Mouse (Mus musculus) forebrain, postnatal 0 days (tissue): Measurements from ENCODE around the gene Zfp37. TPM values are rescaled to one million over a fixed set of nuclear protein-coding genes. Genes with fewer than 3 reads are reported as not detected.
A peak's percentile ranks its signal among the peaks of the same experiment; 100 is the strongest.

Experiments used
- ATAC-seq: fragments of 200-750 bp; cut with Nextera tagmentation; 2 replicates; pipeline ENCODE4 v1.8.0; 2017; ENCODE audit warnings: mild to moderate bottlenecking, moderate library complexity
- DNase-seq: peaks from one replicate; pipeline ENCODE4 v3.0.0-alpha.2; 2015
- H3K27ac ChIP-seq: fragments of 300-500 bp; sonication (generic); 2 replicates; pipeline ENCODE4 v1.5.1; 2014; ENCODE audit warnings: low read depth, mild to moderate bottlenecking, antibody characterized with exemption, low read length, moderate library complexity, mixed read lengths
- H3K27me3 ChIP-seq: fragments of 300-500 bp; sonication (generic); 2 replicates; pipeline ENCODE4 v1.6.1; 2014; ENCODE audit warnings: mild to moderate bottlenecking, low read length, mixed read lengths; ENCODE audit not compliant: insufficient read depth
- H3K36me3 ChIP-seq: fragments of 300-500 bp; sonication (generic); 2 replicates; pipeline ENCODE4 v1.6.1; 2014; ENCODE audit warnings: mild to moderate bottlenecking, moderate library complexity; ENCODE audit not compliant: insufficient read depth
- H3K4me1 ChIP-seq: fragments of 300-500 bp; sonication (generic); 2 replicates; pipeline ENCODE4 v1.6.1; 2014; ENCODE audit warnings: antibody characterized with exemption; ENCODE audit not compliant: insufficient read depth
- H3K4me2 ChIP-seq: fragments of 300-500 bp; sonication (generic); 2 replicates; pipeline ENCODE4 v1.6.1; 2014; ENCODE audit warnings: low read depth, mild to moderate bottlenecking, moderate library complexity
- H3K4me3 ChIP-seq: fragments of 300-500 bp; sonication (generic); 2 replicates; pipeline ENCODE4 v1.5.1; 2014; ENCODE audit warnings: low read depth, low read length, mixed read lengths
- H3K9ac ChIP-seq: fragments of 300-500 bp; sonication (generic); 2 replicates; pipeline ENCODE4 v1.6.1; 2014; ENCODE audit warnings: mild to moderate bottlenecking
- H3K9me3 ChIP-seq: fragments of 300-500 bp; sonication (generic); 2 replicates; pipeline ENCODE4 v1.6.1; 2016; ENCODE audit warnings: low read length
- CTCF ChIP-seq: sonication (generic); IDR thresholded peaks from 2 replicates; pipeline ENCODE4 v1.5.1; 2016; ENCODE audit warnings: antibody characterized with exemption, control low read depth, low read depth
- WGBS: fragments of 180-500 bp; shearing (Covaris S2); extraction: QIAGEN DNeasy Blood & Tissue Kit; methylation state at CpG from one replicate; pipeline ENCODE4 v1.1.7; 2014; 5-methylcytosine and 5-hydroxymethylcytosine counted together
- polyA plus RNA-seq: library from polyadenylated mRNA; unstranded; fragments of >200 nt; fragmentation: Nextera tagmentation; extraction: Ambion mirVana; gene quantifications from 2 replicates; pipeline ENCODE4 v1.2.1, GENCODE M21; 2015
- total RNA-seq: library from RNA; depleted of rRNA; stranded (reverse); fragments of >200 nt; gene quantifications from 2 replicates; pipeline ENCODE4 v1.2.3, GENCODE M21; 2014

Gene Zfp37
- total and polyA plus RNA-seq, 2 experiments from 2014 or later, result 14.6 to 30.1 TPM

DNA sequence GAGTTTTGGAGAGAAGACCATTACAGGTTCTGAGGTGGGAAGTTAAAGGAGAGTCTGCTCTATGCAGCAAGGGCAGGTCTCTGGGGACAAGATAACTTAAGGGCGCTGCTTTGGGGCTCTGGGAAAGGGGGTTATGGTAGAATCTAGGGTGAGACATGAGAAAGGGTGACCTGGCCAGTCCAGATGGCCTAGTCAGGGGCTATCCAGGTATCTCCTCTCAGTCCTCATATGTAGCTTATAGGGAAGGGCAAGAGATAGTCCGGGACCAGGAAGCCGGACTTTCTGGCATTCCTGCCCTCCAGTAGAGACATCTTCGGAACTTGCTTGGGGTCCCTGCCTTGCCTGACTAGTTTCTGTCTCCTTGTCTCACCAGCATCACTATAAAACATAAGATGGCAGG lies 20.9 kb upstream of the Zfp37 start:
- 93% methylated on average over 4 of the region's 4 CpGs for WGBS
- no peak overlapping the region for H3K4me2 ChIP-seq
- H3K9ac ChIP-seq, result no peak overlapping the region
- no peaks in the 10 kb centered on the region for H3K9me3 ChIP-seq
- no peaks in the 10 kb centered on the region for H3K36me3 ChIP-seq
- DNase-seq (no peak), ATAC-seq (no peak)
- no peaks in the 10 kb centered on the region for H3K27me3 ChIP-seq
- no peak overlapping the region for H3K4me3 ChIP-seq
- H3K4me1 ChIP-seq, result no peaks in the 10 kb centered on the region
- H3K27ac ChIP-seq, result no peak overlapping the region
- no peak for TF ChIP-seq CTCF

DNA sequence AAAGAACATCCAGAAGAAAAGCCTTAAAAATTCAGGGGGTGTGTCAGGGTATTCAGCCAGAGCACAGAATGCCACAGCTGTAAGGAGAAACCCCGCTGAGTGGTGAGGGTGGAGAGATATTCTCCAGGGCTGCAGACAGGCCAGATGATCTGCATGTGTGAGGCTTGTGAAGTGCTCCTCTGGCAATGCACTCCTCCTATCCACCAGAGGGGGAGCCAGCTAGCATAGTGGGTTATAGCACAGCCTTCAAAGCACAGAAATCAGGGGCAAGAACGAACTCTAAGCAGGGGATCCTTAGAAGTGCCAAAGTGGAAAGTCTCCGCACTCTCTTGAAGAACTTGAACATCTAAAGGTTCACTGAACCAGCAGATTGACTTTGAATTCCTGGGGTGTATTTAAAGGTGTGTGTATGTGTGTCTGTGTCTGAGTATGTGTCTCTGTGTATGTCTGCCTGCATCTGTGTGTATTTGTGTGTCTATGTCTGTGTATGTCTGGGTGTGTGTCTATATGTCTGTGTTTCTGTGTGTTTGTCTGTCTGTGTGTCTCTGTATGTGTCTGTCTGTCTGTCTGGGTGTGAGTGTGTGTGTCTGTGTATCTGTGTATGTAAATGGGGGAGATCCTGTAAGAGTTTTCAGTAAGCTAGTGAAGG lies 20.2 kb upstream of the Zfp37 start:
- Histone ChIP-seq H3K9me3 (no peaks in the 10 kb centered on the region), H3K36me3 (no peaks in the 10 kb centered on the region), H3K4me1 (no peaks in the 10 kb centered on the region), H3K4me3 (no peak overlapping the region), H3K27me3 (no peaks in the 10 kb centered on the region), H3K27ac (no peak overlapping the region), H3K4me2 (no peak overlapping the region), H3K9ac (no peak overlapping the region)
- 33% methylated on average over 3 of the region's 3 CpGs for WGBS
- TF ChIP-seq CTCF, result peak; percentile 55
- no peak for DNase-seq
- ATAC-seq, result peak; percentile 62

DNA sequence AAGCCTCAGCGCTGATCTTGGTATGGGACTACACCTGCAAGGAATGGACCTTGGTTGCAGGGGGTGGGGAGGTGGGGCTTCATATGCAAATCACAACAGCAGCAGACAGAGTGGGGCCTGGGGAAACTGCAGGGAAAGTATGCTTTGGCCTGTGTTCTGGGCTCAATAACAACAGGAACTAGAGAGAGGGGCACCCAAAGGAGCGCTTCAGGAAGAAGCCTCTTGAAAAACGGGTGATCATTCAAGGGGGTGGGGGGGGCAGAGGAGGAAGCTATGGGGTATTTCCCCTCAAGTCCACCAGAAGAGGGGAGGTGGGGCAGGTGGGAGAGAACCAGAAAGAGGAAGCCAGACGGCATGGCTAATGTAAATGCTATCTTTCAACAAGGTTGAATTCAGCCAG lies 17.5 kb upstream of the Zfp37 start:
- Histone ChIP-seq H3K27me3 (no peaks in the 10 kb centered on the region), H3K4me1 (no peaks in the 10 kb centered on the region), H3K36me3 (no peaks in the 10 kb centered on the region), H3K27ac (no peak overlapping the region), H3K9me3 (no peaks in the 10 kb centered on the region), H3K4me3 (no peak overlapping the region), H3K4me2 (no peak overlapping the region), H3K9ac (no peak overlapping the region)
- no peak for TF ChIP-seq CTCF
- DNase-seq, result no peak
- no peak for ATAC-seq
- 45% methylated on average over 4 of the region's 4 CpGs for WGBS

DNA sequence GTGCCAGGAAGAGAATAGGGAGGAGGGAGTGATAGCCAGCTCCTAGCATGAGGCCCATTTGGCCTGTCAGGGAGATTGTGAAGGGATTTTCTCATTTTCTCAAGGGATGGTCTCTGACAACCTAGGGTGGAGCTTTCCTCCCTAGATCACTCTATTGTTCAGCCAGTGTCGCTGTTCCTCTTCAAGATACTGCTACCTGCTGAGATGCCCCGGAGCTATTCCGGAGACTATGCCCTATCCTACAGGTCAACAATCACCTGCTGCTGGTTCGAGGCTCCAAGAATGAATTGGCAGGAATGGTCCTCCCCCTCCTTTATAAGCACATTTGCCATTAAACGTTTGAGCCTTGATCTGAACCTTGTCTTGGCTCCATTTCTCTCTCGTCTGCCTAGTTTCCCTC lies 9.7 kb upstream of the Zfp37 start:
- H3K4me1 ChIP-seq, result no peaks in the 10 kb centered on the region
- no peak for TF ChIP-seq CTCF
- ATAC-seq (no peak), DNase-seq (no peak)
- 62% methylated on average over 6 of the region's 6 CpGs for WGBS
- H3K27me3 ChIP-seq, result no peaks in the 10 kb centered on the region
- no peak overlapping the region for H3K9ac ChIP-seq
- H3K36me3 ChIP-seq, result no peaks in the 10 kb centered on the region
- H3K4me2 ChIP-seq, result no peak overlapping the region
- no peak overlapping the region for H3K4me3 ChIP-seq
- no peaks in the 10 kb centered on the region for H3K9me3 ChIP-seq
- H3K27ac ChIP-seq, result no peak overlapping the region

DNA sequence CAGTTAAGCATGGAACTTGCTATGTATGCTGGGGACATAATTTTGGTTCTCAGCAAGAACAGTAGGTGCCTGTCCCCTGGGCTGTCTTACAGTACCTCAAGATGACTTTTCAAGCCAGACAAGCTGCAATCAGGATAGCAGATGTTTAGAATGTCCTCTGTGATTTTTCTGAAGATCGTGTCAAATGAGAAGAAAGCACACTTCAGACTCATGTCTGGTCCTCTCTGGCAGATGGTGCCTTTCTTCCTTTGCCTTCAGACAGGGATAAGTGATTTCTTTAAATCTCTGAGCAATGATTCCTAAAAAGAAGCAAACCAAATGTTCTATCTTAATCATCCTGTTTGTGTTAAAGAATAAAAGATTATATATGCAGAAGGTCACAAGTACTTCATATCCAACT lies 694 bp downstream of the Zfp37 start:
- TF ChIP-seq CTCF, result no peak
- no peaks in the 10 kb centered on the region for H3K36me3 ChIP-seq
- no peaks in the 10 kb centered on the region for H3K27me3 ChIP-seq
- no peak overlapping the region for H3K4me2 ChIP-seq
- H3K27ac ChIP-seq, result no peak overlapping the region
- no peak overlapping the region for H3K9ac ChIP-seq
- WGBS, result 54% methylated on average over 1 of the region's 1 CpGs
- H3K4me3 ChIP-seq, result no peak overlapping the region
- DNase-seq (no peak), ATAC-seq (no peak)
- H3K4me1 ChIP-seq, result no peaks in the 10 kb centered on the region
- H3K9me3 ChIP-seq, result no peaks in the 10 kb centered on the region

GRCm38 (mm10) chr4:62229448-62229847 lies 1.4 kb downstream of the Zfp37 start:
- Histone ChIP-seq H3K4me3 (no peak overlapping the region), H3K27me3 (no peaks in the 10 kb centered on the region), H3K36me3 (no peaks in the 10 kb centered on the region), H3K9ac (no peak overlapping the region), H3K27ac (no peak overlapping the region), H3K9me3 (no peaks in the 10 kb centered on the region), H3K4me2 (no peak overlapping the region), H3K4me1 (no peaks in the 10 kb centered on the region)
- peak; percentile 21; the same call in 1 of the 2 replicates for TF ChIP-seq CTCF
- no peak for DNase-seq
- 89% methylated on average over 7 of the region's 7 CpGs for WGBS
- no peak for ATAC-seq

GRCm38 (mm10) chr4:62228391-62228790 lies 2.5 kb downstream of the Zfp37 start:
- Histone ChIP-seq H3K4me3 (no peak overlapping the region), H3K4me2 (no peak overlapping the region), H3K27me3 (no peaks in the 10 kb centered on the region), H3K36me3 (no peaks in the 10 kb centered on the region), H3K4me1 (no peaks in the 10 kb centered on the region), H3K9ac (no peak overlapping the region), H3K27ac (no peak overlapping the region), H3K9me3 (no peaks in the 10 kb centered on the region)
- WGBS, result 48% methylated on average over 10 of the region's 10 CpGs
- peak; percentile 61 for TF ChIP-seq CTCF
- ATAC-seq (peak; percentile 54; the same call in 1 of the 2 replicates), DNase-seq (peak; percentile 26)
